Mouse (Mus musculus): ENCODE measurements around the gene Mrpl54.
A peak's percentile ranks its signal among the peaks of the same experiment; 100 is the strongest.
"Not testable (repeated sequence)": the region's sequence is repeated elsewhere in the genome, so short reads cannot be mapped to it uniquely, and the experiment has no call there.

The Mrpl54 gene

GRCm38 (mm10) chr10:81231436-81231835 is 35.3 kb downstream of the Mrpl54 start:
- no peak for ATAC-seq (ENCODE audit: insufficient number of reproducible peaks, low FRiP score, low TSS enrichment)

DNA sequence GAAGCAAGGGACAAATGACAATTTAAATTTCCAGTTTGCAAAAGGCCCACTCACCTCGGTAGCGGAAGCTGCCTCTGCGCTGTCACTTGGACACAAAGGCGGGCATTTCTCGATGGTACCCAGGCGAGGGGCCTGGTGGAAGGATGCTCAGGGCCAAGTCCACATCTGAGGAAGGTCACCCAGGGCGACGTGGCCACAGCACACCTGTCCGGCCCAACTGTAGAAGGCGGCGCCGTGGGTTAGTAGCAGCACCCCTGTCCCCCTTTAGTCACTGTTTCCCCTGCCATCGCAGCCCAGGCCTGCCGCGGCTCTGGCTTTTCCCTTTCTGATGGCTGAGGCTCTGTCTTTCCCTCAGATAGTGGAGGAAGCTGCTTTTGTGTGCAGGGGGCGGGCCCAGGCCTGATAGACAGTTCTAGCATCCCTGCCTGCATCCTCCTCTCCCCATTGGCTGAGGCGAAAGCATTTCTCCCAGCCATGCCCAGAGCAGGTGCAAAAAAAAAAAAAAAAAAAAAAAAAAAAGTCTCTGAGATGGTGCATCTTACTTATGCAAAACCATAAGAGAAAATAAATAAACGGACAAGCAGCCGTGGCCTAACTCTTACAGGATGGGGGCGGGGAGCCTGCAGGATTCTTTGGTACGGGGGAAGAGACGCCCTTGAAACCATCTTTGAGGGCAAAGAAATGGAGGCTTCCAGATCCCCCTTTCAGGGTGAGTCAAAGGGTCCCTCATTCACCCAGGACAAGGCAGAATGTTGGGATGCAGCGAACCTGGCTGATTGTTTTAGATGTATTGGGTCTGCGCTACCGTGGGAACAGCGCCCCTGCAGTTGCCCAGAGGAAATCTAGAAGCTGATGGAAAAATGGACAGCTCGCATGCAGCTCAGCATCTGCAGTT is 36.0 kb downstream of the Mrpl54 start, which contains the start of gene Atcay:
TSS of gene Atcay (minus strand) at position 396 of the 895 bp plus-strand sequence.
- ATAC-seq (ENCODE audit: insufficient number of reproducible peaks, low FRiP score, low TSS enrichment), result peak; percentile 83

GRCm38 (mm10) chr10:81229735-81230437 is 36.8 kb downstream of the Mrpl54 start:
- no peak for ATAC-seq (ENCODE audit: insufficient number of reproducible peaks, low FRiP score, low TSS enrichment)

GRCm38 (mm10) chr10:81223731-81224130 is 43.0 kb downstream of the Mrpl54 start:
- ATAC-seq (ENCODE audit: insufficient number of reproducible peaks, low FRiP score, low TSS enrichment), result not testable (repeated sequence)

DNA sequence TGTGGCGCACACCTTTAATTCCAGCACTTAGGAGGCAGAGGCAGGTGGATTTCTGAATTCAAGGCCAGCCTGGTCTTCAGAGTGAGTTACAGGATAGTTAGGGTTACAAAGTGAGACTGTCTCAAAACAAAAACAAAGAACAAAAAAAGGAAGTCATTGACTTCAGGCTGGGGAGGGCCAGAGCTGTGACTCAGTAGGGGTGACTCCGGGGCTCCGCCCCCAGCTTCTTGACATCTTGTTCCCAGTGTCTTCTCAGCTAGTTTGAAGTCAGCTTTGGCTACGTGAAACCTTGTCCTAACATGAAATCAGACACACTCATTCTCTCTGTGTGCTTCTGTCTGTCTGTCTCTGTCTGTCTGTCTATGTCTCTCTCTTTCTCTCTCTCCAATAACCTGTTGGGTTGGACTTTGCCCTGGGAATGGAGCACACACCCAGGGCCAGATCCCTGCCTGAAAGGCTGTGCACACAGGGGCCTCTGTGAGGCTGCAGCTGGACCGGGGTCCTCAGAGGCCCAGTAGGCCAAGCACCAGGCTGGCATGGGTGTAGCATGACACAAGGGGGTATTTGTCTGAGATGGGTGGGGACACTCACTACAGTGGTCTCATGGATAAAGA is 45.2 kb downstream of the Mrpl54 start:
- ATAC-seq (ENCODE audit: insufficient number of reproducible peaks, low FRiP score, low TSS enrichment), result no peak

DNA sequence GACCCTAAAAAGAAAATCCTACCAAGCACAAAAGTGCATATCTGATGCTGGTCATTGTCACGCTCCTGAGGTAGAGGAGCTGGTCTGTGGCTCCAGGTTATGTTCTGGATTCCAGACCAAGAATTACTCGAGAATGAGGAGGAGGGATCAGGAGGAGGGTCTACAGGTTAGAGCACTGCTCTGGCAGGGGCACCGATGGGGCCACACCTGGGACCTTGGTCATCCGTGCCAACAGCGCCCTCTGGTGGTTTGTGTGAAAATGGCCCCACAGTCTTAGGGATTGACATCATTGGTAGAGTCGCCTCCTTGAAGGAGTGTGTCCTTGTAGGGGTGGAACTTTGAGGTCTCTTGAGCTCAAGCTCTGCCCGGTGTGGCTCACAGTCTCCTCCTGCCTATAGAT is 48.8 kb downstream of the Mrpl54 start:
- peak; percentile 56; the same call in 1 of the 2 replicates for ATAC-seq (ENCODE audit: insufficient number of reproducible peaks, low FRiP score, low TSS enrichment)

- not testable (repeated sequence) for ATAC-seq (ENCODE audit: insufficient number of reproducible peaks, low FRiP score, low TSS enrichment)
Measured at GRCm38 (mm10) chr10:81217267-81217666, 49.5 kb downstream of the Mrpl54 start.

- ATAC-seq (ENCODE audit: insufficient number of reproducible peaks, low FRiP score, low TSS enrichment), result no peak; the same call in 1 of the 2 replicates
Measured at GRCm38 (mm10) chr10:81216810-81217209, 49.9 kb downstream of the Mrpl54 start.

DNA sequence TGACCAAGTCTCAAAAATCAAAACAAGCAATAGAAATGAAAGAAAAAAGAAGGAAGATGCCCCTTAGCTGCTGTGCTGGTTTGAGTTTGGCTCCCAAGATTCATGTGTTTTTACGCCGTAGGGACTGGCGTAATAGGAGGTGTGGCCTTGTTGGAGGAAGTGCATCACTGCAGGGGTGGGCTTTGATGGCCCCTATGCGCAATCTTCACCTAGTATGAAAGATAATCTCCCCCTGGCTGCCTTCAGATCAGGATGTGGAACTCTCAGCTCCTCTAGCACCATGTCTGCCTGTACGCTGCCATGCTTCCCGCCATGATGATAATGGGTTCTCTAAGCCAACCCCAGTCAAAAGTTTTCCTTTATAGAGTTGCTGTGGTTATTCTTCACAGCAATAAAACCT is 50.5 kb downstream of the Mrpl54 start:
- ATAC-seq (ENCODE audit: insufficient number of reproducible peaks, low FRiP score, low TSS enrichment), result no peak

All from cerebellum, adult (tissue).